Mouse (Mus musculus): Measurements from ENCODE around the gene Gm11213.

Gene Gm11213

DNA sequence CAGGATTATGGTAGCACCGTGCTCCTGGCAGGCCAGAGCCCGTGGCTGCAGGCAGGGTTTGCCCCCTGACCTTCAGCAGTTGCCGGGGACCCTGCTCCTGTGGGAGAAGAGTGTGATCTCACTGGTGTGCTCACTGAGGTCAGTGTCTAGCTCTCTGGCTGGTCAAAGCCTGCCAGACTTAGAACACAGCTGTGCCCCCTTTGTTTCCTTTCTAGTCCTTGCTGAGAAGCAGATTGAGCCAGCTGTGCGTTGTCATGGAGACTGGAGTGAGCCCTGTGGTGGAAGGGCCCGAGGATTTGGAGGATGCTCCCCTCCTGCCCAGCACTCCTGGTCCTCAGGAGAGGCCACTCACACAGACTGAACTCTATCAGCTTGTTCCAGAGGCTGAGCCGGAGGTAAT, 25.0 kb downstream of the Gm11213 start:
- no peak for DNase-seq (ENCODE audit: low spot score)

GRCm38 (mm10) chr4:63579649-63580048, 25.4 kb downstream of the Gm11213 start:
- DNase-seq (ENCODE audit: low spot score): no peak

GRCm38 (mm10) chr4:63572621-63573020, 32.4 kb downstream of the Gm11213 start:
- DNase-seq (ENCODE audit: low spot score): no peak

DNA sequence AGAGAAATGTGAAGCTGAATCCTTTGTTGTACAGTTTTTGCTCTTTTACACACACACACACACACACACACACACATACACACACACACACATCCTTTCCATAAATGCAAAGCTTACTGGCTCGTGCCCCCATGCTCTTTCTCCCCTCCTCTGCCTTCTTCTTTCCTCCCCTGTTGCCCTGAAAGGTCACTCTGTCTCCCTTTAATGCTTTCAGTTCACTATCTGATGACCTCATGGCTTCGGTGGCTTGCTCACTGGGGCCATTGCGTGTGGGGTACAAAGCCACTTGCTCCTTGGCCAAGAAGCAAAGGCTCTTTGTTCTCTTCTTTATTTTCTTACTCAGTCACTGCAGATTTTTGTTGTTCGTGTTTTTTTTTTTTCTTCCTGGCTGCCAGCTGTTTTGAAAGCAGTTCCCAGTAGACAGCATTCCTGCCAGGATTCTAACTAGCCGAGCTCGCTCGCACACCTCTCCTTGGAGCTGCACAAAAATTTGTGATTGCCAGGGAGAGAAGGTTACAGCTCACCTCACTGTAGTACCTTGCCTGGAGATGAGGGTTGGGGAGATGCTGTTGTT, 34.8 kb downstream of the Gm11213 start:
- peak; percentile 62 for DNase-seq (ENCODE audit: low spot score)

GRCm38 (mm10) chr4:63569322-63569721, 35.7 kb downstream of the Gm11213 start:
- DNase-seq (ENCODE audit: low spot score): no peak

DNA sequence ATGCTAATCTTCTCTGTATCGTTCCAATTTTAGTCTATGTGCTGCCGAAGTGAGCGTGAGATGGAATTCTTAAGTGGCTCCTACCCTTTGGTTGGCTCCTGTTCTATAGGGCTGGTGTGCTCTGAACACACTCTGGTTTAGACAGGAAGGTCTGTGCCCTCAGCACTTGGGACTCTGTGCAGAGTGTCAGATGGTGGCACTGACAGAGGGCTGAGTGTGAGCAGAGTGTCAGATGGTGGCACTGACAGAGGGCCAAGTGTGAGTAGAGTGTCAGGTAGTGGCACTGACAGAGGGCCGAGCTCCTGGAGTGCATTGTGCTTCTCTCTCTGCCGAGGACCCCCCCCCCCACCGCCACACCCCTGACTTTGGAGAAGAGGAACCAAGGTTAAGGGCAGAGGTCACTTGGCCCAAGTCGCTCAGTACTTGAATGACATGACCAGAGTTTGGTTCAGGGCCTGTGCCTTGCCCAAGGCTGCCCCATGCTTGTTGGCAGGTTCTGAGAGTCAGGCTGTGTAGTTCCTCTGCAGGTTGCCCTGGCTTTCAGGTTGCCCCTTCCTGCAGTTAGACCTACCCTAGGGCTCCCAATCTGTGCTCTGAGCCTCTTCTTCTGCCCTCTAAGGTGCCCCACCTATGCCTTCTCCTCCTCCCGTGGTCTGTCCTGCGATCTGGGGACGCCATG, 37.2 kb downstream of the Gm11213 start:
- no peak for DNase-seq (ENCODE audit: low spot score)

GRCm38 (mm10) chr4:63562742-63563141, 42.3 kb downstream of the Gm11213 start:
- no peak for DNase-seq (ENCODE audit: low spot score)

- DNase-seq (ENCODE audit: low spot score): no peak
Measured at GRCm38 (mm10) chr4:63561861-63562675, 43.0 kb downstream of the Gm11213 start.

GRCm38 (mm10) chr4:63560079-63560478, 45.0 kb downstream of the Gm11213 start:
- DNase-seq (ENCODE audit: low spot score): peak; percentile 70

DNA sequence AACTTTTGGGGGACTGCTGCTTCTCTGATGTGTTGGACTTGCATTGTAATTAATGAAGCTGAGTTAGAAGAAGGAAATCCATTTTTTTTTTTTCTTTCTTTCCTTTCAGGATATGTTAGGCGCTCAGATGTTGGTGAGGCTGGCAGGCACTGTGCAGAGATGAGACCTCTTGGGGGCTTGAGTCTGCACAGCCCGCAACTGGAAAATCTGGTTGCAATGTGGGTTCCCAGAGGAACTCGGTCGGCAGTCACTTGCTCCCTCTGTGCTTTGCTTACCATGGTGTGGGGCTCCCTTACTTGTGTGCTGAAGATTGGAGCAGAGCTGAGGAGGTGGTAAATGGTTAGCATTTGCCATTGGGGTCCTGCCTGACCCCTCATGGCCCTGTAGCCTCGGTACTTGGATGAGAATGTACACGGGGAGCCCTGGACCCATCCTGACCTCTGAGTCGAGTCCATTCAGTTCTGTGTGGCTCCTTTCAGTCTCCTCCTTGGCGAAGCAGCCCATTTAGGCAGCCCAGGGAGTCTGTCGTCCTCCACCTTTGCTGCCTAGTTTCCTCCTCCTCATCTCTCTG, 45.8 kb downstream of the Gm11213 start:
- no peak for DNase-seq (ENCODE audit: low spot score)

- DNase-seq (ENCODE audit: low spot score): peak; percentile 60
Measured at GRCm38 (mm10) chr4:63558407-63559081, 46.5 kb downstream of the Gm11213 start, which contains the start of gene Tmem268. TSS of gene Tmem268 (plus strand) at chr4:63558781.

GRCm38 (mm10) chr4:63557124-63558059, 47.7 kb downstream of the Gm11213 start:
- peak; percentile 28 for DNase-seq (ENCODE audit: low spot score)

DNA sequence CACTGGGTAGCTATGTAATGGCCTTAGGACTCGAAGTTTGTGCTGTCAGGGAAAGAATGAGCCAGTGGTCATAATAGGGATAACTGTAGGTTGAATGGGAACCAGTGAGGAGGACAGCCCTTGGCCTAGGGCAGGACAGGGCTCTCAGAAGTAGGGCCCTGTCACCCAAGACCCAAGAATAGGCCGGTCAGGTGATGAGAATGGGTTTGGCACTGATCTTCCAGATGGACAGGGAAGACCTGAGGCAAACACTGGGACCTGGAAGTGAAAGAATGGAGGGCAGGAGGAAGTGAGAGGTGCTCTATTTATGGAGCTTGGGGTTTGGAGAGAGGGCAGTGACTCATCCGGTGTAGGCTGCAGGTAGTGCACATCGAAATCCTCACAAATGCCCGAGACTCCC, 48.4 kb downstream of the Gm11213 start:
- no peak for DNase-seq (ENCODE audit: low spot score)

DNA sequence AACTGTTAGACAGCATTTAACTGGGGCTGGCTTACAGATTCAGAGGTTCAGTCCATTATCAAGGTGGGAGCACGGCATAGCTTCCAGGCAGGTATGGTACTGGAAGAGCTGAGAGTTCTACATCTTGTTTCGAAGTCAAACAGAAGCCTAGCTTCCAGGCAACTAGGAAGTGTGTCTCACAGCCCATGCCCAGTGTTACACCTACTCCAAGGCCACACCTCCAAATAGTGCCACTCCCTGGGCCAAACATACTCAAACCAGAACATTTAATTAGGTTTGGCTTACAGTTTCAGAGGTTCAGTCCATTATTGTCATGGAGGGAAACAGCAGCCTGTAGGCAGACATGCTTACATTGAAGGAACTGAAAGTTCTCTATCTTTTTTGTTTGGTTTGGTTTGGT, 50.0 kb downstream of the Gm11213 start:
- DNase-seq (ENCODE audit: low spot score): no peak

DNA sequence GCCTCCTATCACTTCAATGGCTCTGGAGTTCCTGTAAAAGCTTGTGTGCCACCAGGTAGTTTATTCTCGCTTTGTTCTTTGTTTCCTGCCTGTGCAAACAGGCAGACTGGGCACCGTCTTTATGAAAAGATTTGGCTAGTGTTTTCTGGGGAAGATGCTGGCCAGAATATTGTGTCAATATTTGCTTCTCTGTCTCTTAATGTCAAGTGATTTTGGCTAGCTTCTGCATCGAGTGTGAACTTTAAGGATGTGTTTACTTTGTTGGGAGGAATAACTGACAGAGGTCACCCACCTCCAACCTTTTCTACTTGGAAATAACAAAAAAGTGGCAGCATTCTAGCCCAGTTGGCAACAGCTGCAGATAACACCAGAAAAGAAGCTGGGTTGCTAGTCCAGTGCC, 50.4 kb downstream of the Gm11213 start:
- peak; percentile 59 for DNase-seq (ENCODE audit: low spot score)

- DNase-seq (ENCODE audit: low spot score): peak; percentile 64
Measured at GRCm38 (mm10) chr4:63553789-63554576, 51.1 kb downstream of the Gm11213 start.

DNA sequence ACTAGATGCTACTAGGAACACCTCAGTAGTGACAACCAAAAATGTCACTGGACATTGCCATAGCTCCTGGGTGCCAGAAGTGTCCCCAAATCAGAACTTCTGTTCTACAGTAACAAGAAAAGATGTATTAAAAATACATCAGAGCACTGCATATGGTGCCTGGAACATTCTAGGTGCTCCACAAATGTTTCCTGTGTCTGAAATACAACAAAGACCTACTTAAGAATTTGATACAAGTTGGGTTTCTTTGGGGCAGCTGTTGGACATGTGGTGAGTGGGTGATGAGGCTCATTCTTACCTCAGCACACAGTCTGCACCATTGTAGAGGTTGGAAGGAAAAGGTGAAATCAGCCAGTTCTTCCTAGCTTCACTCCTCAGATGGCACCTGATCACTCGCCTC, 52.2 kb downstream of the Gm11213 start:
- DNase-seq (ENCODE audit: low spot score): no peak

DNA sequence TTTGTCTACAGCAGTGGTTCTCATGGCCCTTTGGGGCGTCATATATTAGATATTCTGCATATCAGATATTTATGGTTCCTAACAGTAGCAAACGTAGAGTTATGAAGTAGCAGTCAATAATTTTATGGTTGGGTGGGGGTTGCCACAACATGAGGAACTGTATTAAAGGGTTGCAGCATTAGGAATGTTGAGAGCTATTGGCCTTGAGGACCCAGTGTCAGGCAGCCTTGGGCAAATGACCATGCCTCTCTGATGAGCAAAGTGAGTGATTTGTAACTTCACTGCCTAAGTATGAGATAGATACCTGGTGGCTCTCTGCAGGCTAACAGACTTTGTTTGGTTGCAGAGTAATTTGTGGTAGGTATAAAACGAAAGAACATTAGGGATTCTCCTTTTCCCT, 54.2 kb downstream of the Gm11213 start:
- no peak for DNase-seq (ENCODE audit: low spot score)

DNA sequence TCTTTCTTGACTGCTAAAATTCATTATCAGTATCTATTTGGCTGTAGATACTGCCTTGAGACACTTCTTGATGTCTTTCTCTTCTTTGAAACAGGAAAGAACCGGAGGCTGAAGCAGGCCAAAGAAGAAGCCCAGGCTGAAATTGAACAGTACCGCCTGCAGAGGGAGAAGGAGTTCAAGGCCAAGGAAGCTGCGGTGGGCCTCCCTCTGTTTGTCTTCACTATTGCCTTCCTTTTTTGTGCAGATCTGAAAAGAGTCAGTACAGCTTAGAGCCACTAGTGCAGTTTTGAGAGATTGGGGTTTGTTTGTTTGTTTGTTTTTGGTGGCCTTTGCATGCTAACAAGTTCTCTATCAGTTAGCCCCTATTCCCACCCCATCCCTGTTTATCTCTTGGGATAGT, 56.6 kb downstream of the Gm11213 start:
- DNase-seq (ENCODE audit: low spot score): no peak

GRCm38 (mm10) chr4:63547799-63548198, 57.3 kb downstream of the Gm11213 start:
- DNase-seq (ENCODE audit: low spot score): peak; percentile 71
